Mouse (Mus musculus) liver, postnatal 0 days (tissue): ENCODE results near the gene Rex1bd.

Experiments used
- CTCF ChIP-seq: sonication (generic); IDR thresholded peaks from 2 replicates; pipeline ENCODE4 v1.5.1; 2016; ENCODE audit warnings: antibody characterized with exemption, low read depth
- EP300 ChIP-seq: IDR thresholded peaks from 2 replicates; pipeline ENCODE4 v1.6.1; 2016; ENCODE audit warnings: antibody characterized with exemption, low read depth, mild to moderate bottlenecking

DNA sequence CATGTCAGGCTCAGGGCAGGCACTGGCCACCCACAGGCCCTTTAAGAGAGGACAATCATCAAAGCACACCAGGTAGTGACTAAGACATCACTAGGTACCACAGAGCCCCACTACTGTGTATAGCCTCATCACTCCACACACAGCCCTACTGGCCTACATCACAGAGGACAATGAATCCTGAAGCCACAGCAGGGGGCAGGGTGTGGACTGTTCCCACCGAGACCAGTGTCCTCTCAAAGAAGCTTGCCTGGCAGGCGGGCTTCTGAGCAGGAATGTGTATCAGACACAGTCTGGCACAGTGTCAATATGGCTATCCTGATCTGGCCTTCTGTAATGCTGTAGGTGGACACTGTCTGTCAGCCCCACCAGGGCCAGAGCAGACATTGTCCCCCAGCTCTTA, 36.6 kb downstream of the Rex1bd start:
- TF ChIP-seq CTCF (no peak), EP300 (no peak)
